Mouse (Mus musculus): ENCODE measurements at regions not wholly inside any gene's neighbourhood (a gene's known extent, or its start where the extent isn't known, plus 50 kb on each side); places are given as distances from the start of the nearest gene placed in this dataset.

- TF ChIP-seq CTCF (IDR thresholded peaks at IDR 0.05; ENCODE audit: low read depth): no peak
- TF ChIP-seq EP300 (optimal IDR thresholded peaks at IDR 0.05): no peak
These were observed 192.8 kb upstream of the Ajap1 start for GRCm38 (mm10) chr4:153675431-153675830.
